Mouse (Mus musculus) limb, embryonic 15.5 days (tissue): ENCODE results near the gene Zdhhc22. TPM values are rescaled to one million over a fixed set of nuclear protein-coding genes. Genes with fewer than 3 reads are reported as not detected.
A peak's percentile ranks its signal among the peaks of the same experiment; 100 is the strongest.

Source experiments
- ATAC-seq: fragments of 200-750 bp; cut with Nextera tagmentation; 2 replicates; pipeline ENCODE4 v1.8.0; 2017; ENCODE audit warnings: low read depth, moderate TSS enrichment; ENCODE audit not compliant: insufficient number of reproducible peaks, low FRiP score, low TSS enrichment
- H3K27ac ChIP-seq: fragments of 300-500 bp; sonication (generic); 2 replicates; pipeline ENCODE4 v1.5.1; 2015; ENCODE audit warnings: moderate library complexity, mild to moderate bottlenecking, inconsistent platforms
- H3K27me3 ChIP-seq: fragments of 300-500 bp; sonication (generic); 2 replicates; pipeline ENCODE4 v1.6.1; 2015; ENCODE audit warnings: inconsistent platforms
- H3K36me3 ChIP-seq: fragments of 300-500 bp; sonication (generic); 2 replicates; pipeline ENCODE4 v1.6.1; 2015; ENCODE audit warnings: inconsistent platforms
- H3K4me1 ChIP-seq: fragments of 300-500 bp; sonication (generic); 2 replicates; pipeline ENCODE4 v1.6.1; 2015; ENCODE audit warnings: inconsistent platforms
- H3K4me2 ChIP-seq: fragments of 300-500 bp; sonication (generic); 2 replicates; pipeline ENCODE4 v1.6.1; 2015; ENCODE audit warnings: mild to moderate bottlenecking, inconsistent platforms
- H3K4me3 ChIP-seq: fragments of 300-500 bp; sonication (generic); 2 replicates; pipeline ENCODE4 v1.5.1; 2015; ENCODE audit warnings: mild to moderate bottlenecking, inconsistent platforms
- H3K9ac ChIP-seq: fragments of 300-500 bp; sonication (generic); 2 replicates; pipeline ENCODE4 v1.6.1; 2015; ENCODE audit warnings: inconsistent platforms
- H3K9me3 ChIP-seq: fragments of 300-500 bp; sonication (generic); 2 replicates; pipeline ENCODE4 v1.6.1; 2016; ENCODE audit warnings: inconsistent platforms
- WGBS: fragments of 180-500 bp; shearing (Covaris S2); methylation state at CpG from one replicate; pipeline ENCODE4 v1.1.7; 2015; 5-methylcytosine and 5-hydroxymethylcytosine counted together
- polyA plus RNA-seq: library from polyadenylated mRNA; unstranded; fragments of >200 nt; fragmentation: Nextera tagmentation; extraction: Ambion mirVana; gene quantifications from 2 replicates; pipeline ENCODE4 v1.2.1, GENCODE M21; 2015

Zdhhc22 gene
- polyA plus RNA-seq, 1 experiment from 2014 or later: not detected

GRCm38 (mm10) chr12:86974387-86975288, 15.6 kb downstream of the Zdhhc22 start:
- peaks cover 16% of the 10 kb centered on the region for H3K27me3 ChIP-seq
- peaks cover 40% of the 10 kb centered on the region for H3K4me1 ChIP-seq
- H3K36me3 ChIP-seq: no peaks in the 10 kb centered on the region
- peak overlapping the region; percentile 57 for H3K4me2 ChIP-seq
- WGBS: 9% methylated on average over 40 of the region's 40 CpGs
- peak overlapping the region; percentile 27 for H3K4me3 ChIP-seq
- no peak overlapping the region for H3K9ac ChIP-seq
- H3K9me3 ChIP-seq: no peaks in the 10 kb centered on the region
- no peak; the same call in 1 of the 2 replicates for ATAC-seq
- peak overlapping the region; percentile 50; the same call in 1 of the 2 replicates for H3K27ac ChIP-seq

- Histone ChIP-seq H3K9ac (no peak overlapping the region), H3K27ac (peak overlapping the region; percentile 50), H3K9me3 (no peaks in the 10 kb centered on the region), H3K36me3 (no peaks in the 10 kb centered on the region), H3K4me2 (no peak overlapping the region), H3K4me1 (peaks cover 40% of the 10 kb centered on the region), H3K27me3 (peaks cover 12% of the 10 kb centered on the region; the same call in 1 of the 2 replicates), H3K4me3 (no peak overlapping the region)
- 23% methylated on average over 8 of the region's 8 CpGs for WGBS
- no peak for ATAC-seq
These were observed 16.5 kb downstream of the Zdhhc22 start for GRCm38 (mm10) chr12:86973706-86974105.

- 11% methylated on average over 7 of the region's 7 CpGs for WGBS
- peaks cover 39% of the 10 kb centered on the region for H3K4me1 ChIP-seq
- H3K4me3 ChIP-seq: no peak overlapping the region
- H3K4me2 ChIP-seq: no peak overlapping the region
- no peaks in the 10 kb centered on the region for H3K36me3 ChIP-seq
- no peak overlapping the region for H3K9ac ChIP-seq
- peaks cover 11% of the 10 kb centered on the region; the same call in 1 of the 2 replicates for H3K27me3 ChIP-seq
- H3K9me3 ChIP-seq: no peaks in the 10 kb centered on the region
- peak overlapping the region; percentile 59 for H3K27ac ChIP-seq
- 0 out of 2 replicates have a peak, but pooled peaks have one; percentile 21 for ATAC-seq
These were observed 17.0 kb downstream of the Zdhhc22 start for GRCm38 (mm10) chr12:86973216-86973615.

GRCm38 (mm10) chr12:86971089-86971488, 19.1 kb downstream of the Zdhhc22 start:
- no peak for ATAC-seq
- H3K4me1 ChIP-seq: peaks cover 32% of the 10 kb centered on the region
- no peak overlapping the region for H3K4me3 ChIP-seq
- H3K27ac ChIP-seq: no peak overlapping the region
- H3K4me2 ChIP-seq: no peak overlapping the region
- H3K36me3 ChIP-seq: no peaks in the 10 kb centered on the region
- peaks cover 6% of the 10 kb centered on the region; the same call in 1 of the 2 replicates for H3K27me3 ChIP-seq
- H3K9ac ChIP-seq: no peak overlapping the region
- no peaks in the 10 kb centered on the region for H3K9me3 ChIP-seq
- 90% methylated on average over 7 of the region's 7 CpGs for WGBS

- Histone ChIP-seq H3K9me3 (no peaks in the 10 kb centered on the region), H3K4me2 (no peak overlapping the region), H3K27ac (no peak overlapping the region), H3K4me1 (peaks cover 15% of the 10 kb centered on the region), H3K9ac (no peak overlapping the region), H3K4me3 (no peak overlapping the region), H3K27me3 (no peaks in the 10 kb centered on the region), H3K36me3 (peaks cover 12% of the 10 kb centered on the region)
- 72% methylated on average over 3 of the region's 3 CpGs for WGBS
- ATAC-seq: no peak
These were observed 21.0 kb downstream of the Zdhhc22 start for GRCm38 (mm10) chr12:86969220-86969601.

- ATAC-seq: no peak
- H3K4me2 ChIP-seq: no peak overlapping the region
- H3K27ac ChIP-seq: no peak overlapping the region
- no peak overlapping the region for H3K4me3 ChIP-seq
- H3K9me3 ChIP-seq: no peaks in the 10 kb centered on the region
- peaks cover 16% of the 10 kb centered on the region for H3K36me3 ChIP-seq
- no peaks in the 10 kb centered on the region for H3K27me3 ChIP-seq
- 68% methylated on average over 13 of the region's 13 CpGs for WGBS
- peaks cover 9% of the 10 kb centered on the region for H3K4me1 ChIP-seq
- H3K9ac ChIP-seq: no peak overlapping the region
These were observed 21.6 kb downstream of the Zdhhc22 start for GRCm38 (mm10) chr12:86968468-86969219.

- peaks cover 48% of the 10 kb centered on the region for H3K36me3 ChIP-seq
- no peak overlapping the region for H3K4me3 ChIP-seq
- H3K27me3 ChIP-seq: no peaks in the 10 kb centered on the region
- WGBS: 86% methylated on average over 4 of the region's 4 CpGs
- no peak overlapping the region for H3K4me2 ChIP-seq
- no peak for ATAC-seq
- H3K4me1 ChIP-seq: no peaks in the 10 kb centered on the region
- no peaks in the 10 kb centered on the region for H3K9me3 ChIP-seq
- no peak overlapping the region for H3K27ac ChIP-seq
- no peak overlapping the region for H3K9ac ChIP-seq
These were observed 24.9 kb downstream of the Zdhhc22 start for GRCm38 (mm10) chr12:86965237-86965799.

- peaks cover 57% of the 10 kb centered on the region for H3K36me3 ChIP-seq
- H3K27me3 ChIP-seq: no peaks in the 10 kb centered on the region
- no peak overlapping the region for H3K27ac ChIP-seq
- no peak overlapping the region for H3K4me2 ChIP-seq
- H3K9ac ChIP-seq: no peak overlapping the region
- no peak for ATAC-seq
- H3K4me1 ChIP-seq: no peaks in the 10 kb centered on the region
- no peaks in the 10 kb centered on the region for H3K9me3 ChIP-seq
- WGBS: 84% methylated on average over 16 of the region's 16 CpGs
- H3K4me3 ChIP-seq: no peak overlapping the region
These were observed 25.8 kb downstream of the Zdhhc22 start for GRCm38 (mm10) chr12:86964278-86965057.

GRCm38 (mm10) chr12:86961589-86962344, 28.5 kb downstream of the Zdhhc22 start:
- no peak for ATAC-seq
- Histone ChIP-seq H3K4me2 (no peak overlapping the region), H3K36me3 (peaks cover 70% of the 10 kb centered on the region), H3K27me3 (no peaks in the 10 kb centered on the region), H3K27ac (no peak overlapping the region), H3K9ac (no peak overlapping the region), H3K9me3 (no peaks in the 10 kb centered on the region), H3K4me3 (no peak overlapping the region), H3K4me1 (no peaks in the 10 kb centered on the region)
- 85% methylated on average over 11 of the region's 11 CpGs for WGBS

GRCm38 (mm10) chr12:86960791-86961335, 29.4 kb downstream of the Zdhhc22 start:
- ATAC-seq: no peak
- H3K4me2 ChIP-seq: no peak overlapping the region
- no peaks in the 10 kb centered on the region for H3K27me3 ChIP-seq
- H3K4me1 ChIP-seq: no peaks in the 10 kb centered on the region
- H3K4me3 ChIP-seq: no peak overlapping the region
- 87% methylated on average over 3 of the region's 3 CpGs for WGBS
- peaks cover 78% of the 10 kb centered on the region for H3K36me3 ChIP-seq
- H3K9ac ChIP-seq: no peak overlapping the region
- no peak overlapping the region for H3K27ac ChIP-seq
- no peaks in the 10 kb centered on the region for H3K9me3 ChIP-seq
